In the genomic region with DNA sequence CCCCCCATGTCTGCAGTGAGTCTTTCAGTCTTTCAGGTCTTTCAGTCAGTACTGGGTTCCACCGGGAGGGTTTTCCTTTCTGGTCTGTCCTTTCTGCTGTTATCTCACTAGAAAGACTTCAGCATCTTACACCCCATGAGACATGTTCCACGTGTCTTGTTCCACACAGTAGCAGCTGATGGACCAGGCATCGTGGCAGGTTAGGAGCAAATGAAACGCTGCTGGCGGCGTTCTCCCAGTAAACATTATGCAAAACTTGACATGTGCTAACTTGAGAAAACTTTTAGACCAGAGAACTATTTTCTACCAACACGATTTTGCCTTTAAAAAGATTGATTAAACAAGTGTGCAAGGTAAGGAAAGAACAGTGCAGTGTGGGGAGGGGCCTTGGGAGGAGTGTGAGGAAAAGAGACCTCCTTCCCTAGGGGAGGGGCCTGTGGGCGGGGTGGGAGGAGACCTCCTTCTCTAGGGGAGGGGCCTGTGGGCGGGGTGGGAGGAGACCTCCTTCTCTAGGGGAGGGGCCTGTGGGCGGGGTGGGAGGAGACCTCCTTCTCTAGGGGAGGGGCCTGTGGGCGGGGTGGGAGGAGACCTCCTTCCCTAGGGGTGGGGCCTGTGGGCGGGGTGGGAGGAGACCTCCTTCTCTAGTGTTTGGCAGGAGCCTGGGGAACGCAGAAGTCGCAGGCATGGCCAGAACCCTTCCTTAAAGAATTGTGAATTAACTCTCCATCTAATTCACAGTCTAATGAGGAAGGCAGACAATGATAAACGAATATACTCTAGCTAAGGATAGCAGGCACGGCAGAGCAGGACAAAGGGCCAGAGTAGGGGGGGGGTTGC, we compare ENCODE assay signal across 8 mouse cellular contexts.
DNase-seq lines count a peak whose midpoint lies in the region; ATAC-seq lines count a peak whose summit lies in the region.

No protein-coding gene starts in this region.

- H3K27ac ChIP-seq in forebrain, embryonic 10.5 days, result peak overlapping the region; percentile 70
- H3K27ac ChIP-seq in hindbrain, embryonic 16.5 days (ENCODE audit: low read depth, low read length), result no peak overlapping the region
- H3K27ac ChIP-seq in liver, embryonic 13.5 days, result peak overlapping the region; percentile 77

- H3K4me3 ChIP-seq in forebrain, embryonic 10.5 days, result peak overlapping the region; percentile 51
- peak overlapping the region; percentile 29 for H3K4me3 ChIP-seq in hindbrain, embryonic 16.5 days (ENCODE audit: low read length)
- H3K4me3 ChIP-seq in liver, embryonic 13.5 days (replicated peaks), result peak overlapping the region; percentile 60

- no peaks in the 10 kb centered on the region for H3K36me3 ChIP-seq in forebrain, embryonic 10.5 days (replicated peaks)
- H3K36me3 ChIP-seq in hindbrain, embryonic 16.5 days (ENCODE audit: control insufficient read depth, insufficient read depth, low read length), result no peaks in the 10 kb centered on the region
- no peaks in the 10 kb centered on the region for H3K36me3 ChIP-seq in liver, embryonic 13.5 days

- WGBS in forebrain, embryonic 10.5 days, result 4% methylated on average over 14 of the region's 16 CpGs
- WGBS in hindbrain, embryonic 16.5 days, result 3% methylated on average over 13 of the region's 16 CpGs
- WGBS in liver, embryonic 13.5 days (ENCODE audit: insufficient replicate concordance), result under 1% methylated on average over 14 of the region's 16 CpGs

- DNase-seq in adipocyte (ENCODE audit: low spot score), result peak; percentile 86
- DNase-seq in forebrain, embryonic 10.5 days (ENCODE audit: extremely low spot score, low spot score), result peak; percentile 67
- DNase-seq in liver, embryonic 13.5 days, result peak; percentile 62
- DNase-seq in natural killer cell, adult 2 months (ENCODE audit: low spot score in 2 of 2), result peak; percentile 20 to 24
- DNase-seq in urinary bladder, postnatal 4 days (ENCODE audit: low spot score in 2 of 2), result no peak

- H3K9me3 ChIP-seq in forebrain, embryonic 10.5 days, result no peaks in the 10 kb centered on the region
- no peaks in the 10 kb centered on the region for H3K9me3 ChIP-seq in hindbrain, embryonic 16.5 days (ENCODE audit: control insufficient read depth, low read length)
- H3K9me3 ChIP-seq in liver, embryonic 13.5 days (replicated peaks), result no peaks in the 10 kb centered on the region

- H3K4me1 ChIP-seq in forebrain, embryonic 10.5 days, result peaks cover 29% of the 10 kb centered on the region
- H3K4me1 ChIP-seq in hindbrain, embryonic 16.5 days (ENCODE audit: control insufficient read depth, insufficient read depth, low read depth, low read length), result peaks cover 5% of the 10 kb centered on the region
- peaks cover 25% of the 10 kb centered on the region for H3K4me1 ChIP-seq in liver, embryonic 13.5 days (replicated peaks)

- H3K9ac ChIP-seq in hindbrain, embryonic 16.5 days (ENCODE audit: low read depth, low read length), result no peak overlapping the region; the same call in 1 of the 2 replicates
- peak overlapping the region; percentile 71 for H3K9ac ChIP-seq in liver, embryonic 13.5 days

- H3K4me2 ChIP-seq in hindbrain, embryonic 16.5 days (ENCODE audit: low read length), result peak overlapping the region; percentile 54
- H3K4me2 ChIP-seq in liver, embryonic 13.5 days, result peak overlapping the region; percentile 91

- peak; percentile 54 for ATAC-seq in CD4-positive, CD25-positive, alpha-beta regulatory T cell, adult 4 months
- peak; percentile 66 for ATAC-seq in hindbrain, embryonic 16.5 days
- peak; percentile 80 for ATAC-seq in liver, embryonic 13.5 days (ENCODE audit: low read depth)
- no peak for ATAC-seq in frontal cortex, adult (ENCODE audit: low TSS enrichment)

- H3K27me3 ChIP-seq in forebrain, embryonic 10.5 days (ENCODE audit: poor library complexity, severe bottlenecking), result peaks cover 7% of the 10 kb centered on the region; the same call in 1 of the 2 replicates
- H3K27me3 ChIP-seq in hindbrain, embryonic 16.5 days (replicated peaks; ENCODE audit: control insufficient read depth, insufficient read depth, low read length), result no peaks in the 10 kb centered on the region
- no peaks in the 10 kb centered on the region for H3K27me3 ChIP-seq in liver, embryonic 13.5 days

Comparison
In these comparisons a context has a peak if more than half of its experiments do, and no peak if none do; other contexts are left out.
1. DNase-seq: peak in adipocyte (single experiment), forebrain, embryonic 10.5 days (single experiment), liver, embryonic 13.5 days (single experiment) and natural killer cell, adult 2 months (2 of 2); none in urinary bladder, postnatal 4 days (0 of 2).
2. Peak in every context shown above with its lines, with median percentiles within 50 percentile points of each other: H3K4me3 ChIP-seq.